Mouse (Mus musculus): ENCODE data around the gene Rassf1. TPM values are rescaled to one million over a fixed set of nuclear protein-coding genes. Genes with fewer than 3 reads are reported as not detected.

Gene Rassf1
- total RNA-seq, 1 experiment = 41.4 TPM

- no peak overlapping the region for H3K27ac ChIP-seq (ENCODE audit: insufficient read depth, low read depth, low read length, poor library complexity, severe bottlenecking)
- H3K9ac ChIP-seq (ENCODE audit: insufficient read depth, low read depth, low read length, poor library complexity, severe bottlenecking) = no peak overlapping the region
- no peaks in the 10 kb centered on the region for H3K36me3 ChIP-seq (ENCODE audit: control insufficient read depth, insufficient read depth, low read length, poor library complexity, severe bottlenecking)
- peaks cover 7 to 46% of the 10 kb centered on the region in 2 experiments; a peak in 3 of 4 replicates for H3K4me1 ChIP-seq (ENCODE audit: control insufficient read depth in 2 of 2, insufficient read depth in 2 of 2, low read length in 2 of 2, poor library complexity in 1 of 2)
- TF ChIP-seq CHD2 (IDR thresholded peaks at IDR 0.05; ENCODE audit: low read depth, low read length) (no peak), MAFK (IDR thresholded peaks at IDR 0.05; ENCODE audit: insufficient read depth, low read depth, low read length) (no peak), ZNF384 (IDR thresholded peaks at IDR 0.05; ENCODE audit: low read depth, low read length) (no peak), HCFC1 (IDR thresholded peaks at IDR 0.05; ENCODE audit: borderline replicate concordance, insufficient read depth, low read length) (no peak), ZC3H11A (IDR thresholded peaks at IDR 0.05; ENCODE audit: borderline replicate concordance, low read depth, low read length) (no peak)
- H3K9me3 ChIP-seq (ENCODE audit: control insufficient read depth, insufficient read depth, low read depth, low read length) = no peaks in the 10 kb centered on the region
- H3K4me3 ChIP-seq (ENCODE audit: insufficient read depth in 1 of 2, low read depth in 1 of 2, low read length in 2 of 2, poor library complexity in 1 of 2, severe bottlenecking in 1 of 2) = no peak overlapping the region
- no peak for DNase-seq (ENCODE audit: low read depth, low spot score)
- in situ Hi-C loops (cut with MboI; ENCODE audit: low sequenced_read_pairs in 2 of 2, unreplicated experiment in 2 of 2) = no loop called here
Measured at GRCm38 (mm10) chr9:107606591-107606990, 55.2 kb downstream of the Rassf1 start.

GRCm38 (mm10) chr9:107607036-107607435 lies 55.7 kb downstream of the Rassf1 start:
- H3K9ac ChIP-seq (ENCODE audit: insufficient read depth, low read depth, low read length, poor library complexity, severe bottlenecking) = no peak overlapping the region
- in situ Hi-C loops (cut with MboI; ENCODE audit: low sequenced_read_pairs in 2 of 2, unreplicated experiment in 2 of 2) = no loop called here
- no peaks in the 10 kb centered on the region for H3K36me3 ChIP-seq (ENCODE audit: control insufficient read depth, insufficient read depth, low read length, poor library complexity, severe bottlenecking)
- H3K4me1 ChIP-seq (ENCODE audit: control insufficient read depth in 2 of 2, insufficient read depth in 2 of 2, low read length in 2 of 2, poor library complexity in 1 of 2) = peaks cover 6 to 50% of the 10 kb centered on the region in 2 experiments; a peak in 3 of 4 replicates
- TF ChIP-seq ZC3H11A (IDR thresholded peaks at IDR 0.05; ENCODE audit: borderline replicate concordance, low read depth, low read length) (no peak), ZNF384 (IDR thresholded peaks at IDR 0.05; ENCODE audit: low read depth, low read length) (no peak), HCFC1 (IDR thresholded peaks at IDR 0.05; ENCODE audit: borderline replicate concordance, insufficient read depth, low read length) (no peak), MAFK (IDR thresholded peaks at IDR 0.05; ENCODE audit: insufficient read depth, low read depth, low read length) (no peak), CHD2 (IDR thresholded peaks at IDR 0.05; ENCODE audit: low read depth, low read length) (no peak)
- DNase-seq (ENCODE audit: low read depth, low spot score) = no peak
- H3K4me3 ChIP-seq (ENCODE audit: insufficient read depth in 1 of 2, low read depth in 1 of 2, low read length in 2 of 2, poor library complexity in 1 of 2, severe bottlenecking in 1 of 2) = no peak overlapping the region
- no peaks in the 10 kb centered on the region for H3K9me3 ChIP-seq (ENCODE audit: control insufficient read depth, insufficient read depth, low read depth, low read length)
- H3K27ac ChIP-seq (ENCODE audit: insufficient read depth, low read depth, low read length, poor library complexity, severe bottlenecking) = no peak overlapping the region

- Histone ChIP-seq H3K4me1 (ENCODE audit: control insufficient read depth in 2 of 2, insufficient read depth in 2 of 2, low read length in 2 of 2, poor library complexity in 1 of 2) (peaks cover 6 to 51% of the 10 kb centered on the region in 2 experiments; a peak in 3 of 4 replicates), H3K9me3 (ENCODE audit: control insufficient read depth, insufficient read depth, low read depth, low read length) (no peaks in the 10 kb centered on the region), H3K4me3 (ENCODE audit: insufficient read depth in 1 of 2, low read depth in 1 of 2, low read length in 2 of 2, poor library complexity in 1 of 2, severe bottlenecking in 1 of 2) (no peak overlapping the region), H3K27ac (ENCODE audit: insufficient read depth, low read depth, low read length, poor library complexity, severe bottlenecking) (no peak overlapping the region), H3K36me3 (ENCODE audit: control insufficient read depth, insufficient read depth, low read length, poor library complexity, severe bottlenecking) (no peaks in the 10 kb centered on the region), H3K9ac (ENCODE audit: insufficient read depth, low read depth, low read length, poor library complexity, severe bottlenecking) (no peak overlapping the region)
- TF ChIP-seq ZNF384 (IDR thresholded peaks at IDR 0.05; ENCODE audit: low read depth, low read length) = no peak
- TF ChIP-seq CHD2 (IDR thresholded peaks at IDR 0.05; ENCODE audit: low read depth, low read length) = no peak
- TF ChIP-seq MAFK (IDR thresholded peaks at IDR 0.05; ENCODE audit: insufficient read depth, low read depth, low read length) = no peak
- TF ChIP-seq ZC3H11A (IDR thresholded peaks at IDR 0.05; ENCODE audit: borderline replicate concordance, low read depth, low read length) = no peak
- TF ChIP-seq HCFC1 (IDR thresholded peaks at IDR 0.05; ENCODE audit: borderline replicate concordance, insufficient read depth, low read length) = no peak
- in situ Hi-C loops (cut with MboI; ENCODE audit: low sequenced_read_pairs in 2 of 2, unreplicated experiment in 2 of 2) = no loop called here
- no peak for DNase-seq (ENCODE audit: low read depth, low spot score)
Measured at GRCm38 (mm10) chr9:107607653-107608245, 56.4 kb downstream of the Rassf1 start.

- no peak within 1 kb of the TSS for H3K9ac ChIP-seq (ENCODE audit: insufficient read depth, low read depth, low read length, poor library complexity, severe bottlenecking)
- H3K4me1 ChIP-seq (ENCODE audit: control insufficient read depth in 2 of 2, insufficient read depth in 2 of 2, low read length in 2 of 2, poor library complexity in 1 of 2) = peaks cover 6 to 51% of the 10 kb centered on the region in 2 experiments; a peak in 3 of 4 replicates
- H3K27ac ChIP-seq (ENCODE audit: insufficient read depth, low read depth, low read length, poor library complexity, severe bottlenecking) = no peak within 1 kb of the TSS
- no peak for DNase-seq (ENCODE audit: low read depth, low spot score)
- TF ChIP-seq ZC3H11A (IDR thresholded peaks at IDR 0.05; ENCODE audit: borderline replicate concordance, low read depth, low read length) = no peak
- TF ChIP-seq MAFK (IDR thresholded peaks at IDR 0.05; ENCODE audit: insufficient read depth, low read depth, low read length) = no peak
- no peak for TF ChIP-seq ZNF384 (IDR thresholded peaks at IDR 0.05; ENCODE audit: low read depth, low read length)
- TF ChIP-seq HCFC1 (IDR thresholded peaks at IDR 0.05; ENCODE audit: borderline replicate concordance, insufficient read depth, low read length) = no peak
- TF ChIP-seq CHD2 (IDR thresholded peaks at IDR 0.05; ENCODE audit: low read depth, low read length) = no peak
- no peaks in the 10 kb centered on the region for H3K9me3 ChIP-seq (ENCODE audit: control insufficient read depth, insufficient read depth, low read depth, low read length)
- no peak within 1 kb of the TSS for H3K4me3 ChIP-seq (ENCODE audit: insufficient read depth in 1 of 2, low read depth in 1 of 2, low read length in 2 of 2, poor library complexity in 1 of 2, severe bottlenecking in 1 of 2)
- H3K36me3 ChIP-seq (ENCODE audit: control insufficient read depth, insufficient read depth, low read length, poor library complexity, severe bottlenecking) = no peaks in the 10 kb centered on the region
- in situ Hi-C loops (cut with MboI; ENCODE audit: low sequenced_read_pairs in 2 of 2, unreplicated experiment in 2 of 2) = no loop called here
Measured at GRCm38 (mm10) chr9:107608741-107609432, 57.5 kb downstream of the Rassf1 start, which contains the start of gene Sema3b. Gene Sema3b, minus strand, starts transcription at chr9:107609229.

All from ES-E14 (cell line).